Mouse (Mus musculus) stomach, postnatal 0 days (tissue): Measurements from ENCODE around the gene Ssx2ip. TPM values are rescaled to one million over a fixed set of nuclear protein-coding genes. Genes with fewer than 3 reads are reported as not detected.

Experiments
- ATAC-seq: fragments of 200-750 bp; cut with Nextera tagmentation; 2 replicates; pipeline ENCODE4 v1.8.0; 2017; ENCODE audit not compliant: low FRiP score, low TSS enrichment
- DNase-seq: peaks from one replicate; pipeline ENCODE4 v3.0.0-alpha.2; 2016; ENCODE audit warnings: low spot score
- H3K27ac ChIP-seq: fragments of 300-500 bp; sonication (generic); replicated peaks from 2 replicates; pipeline ENCODE4 v1.5.1; 2014; ENCODE audit warnings: mild to moderate bottlenecking, control low read depth
- H3K27me3 ChIP-seq: fragments of 300-500 bp; sonication (generic); 2 replicates; pipeline ENCODE4 v1.6.1; 2014; ENCODE audit warnings: low read length; ENCODE audit not compliant: control insufficient read depth, insufficient read depth
- H3K36me3 ChIP-seq: fragments of 300-500 bp; sonication (generic); 2 replicates; pipeline ENCODE4 v1.6.1; 2014; ENCODE audit warnings: low read length, mixed read lengths; ENCODE audit not compliant: control insufficient read depth, insufficient read depth
- H3K4me1 ChIP-seq: fragments of 300-500 bp; sonication (generic); replicated peaks from 2 replicates; pipeline ENCODE4 v1.6.1; 2014; ENCODE audit warnings: antibody characterized with exemption; ENCODE audit not compliant: control insufficient read depth, insufficient read depth
- H3K4me2 ChIP-seq: fragments of 300-500 bp; sonication (generic); replicated peaks from 2 replicates; pipeline ENCODE4 v1.6.1; 2014; ENCODE audit warnings: low read depth, mild to moderate bottlenecking, control low read depth, moderate library complexity
- H3K4me3 ChIP-seq: fragments of 300-500 bp; sonication (generic); 2 replicates; pipeline ENCODE4 v1.5.1; 2014; ENCODE audit warnings: low read depth, low read length, control low read depth
- H3K9ac ChIP-seq: fragments of 300-500 bp; sonication (generic); 2 replicates; pipeline ENCODE4 v1.6.1; 2014; ENCODE audit warnings: mild to moderate bottlenecking, low read length, control low read depth, mixed read lengths
- H3K9me3 ChIP-seq: fragments of 300-500 bp; sonication (generic); 2 replicates; pipeline ENCODE4 v1.6.1; 2016; ENCODE audit warnings: low read length; ENCODE audit not compliant: control insufficient read depth
- CTCF ChIP-seq: IDR thresholded peaks from 2 replicates; pipeline ENCODE4 v1.5.1; 2016; ENCODE audit warnings: antibody characterized with exemption, low read depth, mild to moderate bottlenecking, moderate library complexity
- EP300 ChIP-seq: optimal IDR thresholded peaks from 2 replicates; pipeline ENCODE3; 2016; ENCODE audit warnings: antibody characterized with exemption
- WGBS: fragments of 180-500 bp; shearing (Covaris S2); extraction: QIAGEN DNeasy Blood & Tissue Kit; methylation state at CpG from one replicate; pipeline ENCODE4 v1.1.7; 2014; 5-methylcytosine and 5-hydroxymethylcytosine counted together
- polyA plus RNA-seq: library from polyadenylated mRNA; unstranded; fragments of >200 nt; fragmentation: Nextera tagmentation; extraction: Ambion mirVana; gene quantifications from 2 replicates; pipeline ENCODE4 v1.2.1, GENCODE M21; 2015

Gene Ssx2ip
- polyA plus RNA-seq, 1 experiment from 2014 or later = 12.9 TPM

DNA sequence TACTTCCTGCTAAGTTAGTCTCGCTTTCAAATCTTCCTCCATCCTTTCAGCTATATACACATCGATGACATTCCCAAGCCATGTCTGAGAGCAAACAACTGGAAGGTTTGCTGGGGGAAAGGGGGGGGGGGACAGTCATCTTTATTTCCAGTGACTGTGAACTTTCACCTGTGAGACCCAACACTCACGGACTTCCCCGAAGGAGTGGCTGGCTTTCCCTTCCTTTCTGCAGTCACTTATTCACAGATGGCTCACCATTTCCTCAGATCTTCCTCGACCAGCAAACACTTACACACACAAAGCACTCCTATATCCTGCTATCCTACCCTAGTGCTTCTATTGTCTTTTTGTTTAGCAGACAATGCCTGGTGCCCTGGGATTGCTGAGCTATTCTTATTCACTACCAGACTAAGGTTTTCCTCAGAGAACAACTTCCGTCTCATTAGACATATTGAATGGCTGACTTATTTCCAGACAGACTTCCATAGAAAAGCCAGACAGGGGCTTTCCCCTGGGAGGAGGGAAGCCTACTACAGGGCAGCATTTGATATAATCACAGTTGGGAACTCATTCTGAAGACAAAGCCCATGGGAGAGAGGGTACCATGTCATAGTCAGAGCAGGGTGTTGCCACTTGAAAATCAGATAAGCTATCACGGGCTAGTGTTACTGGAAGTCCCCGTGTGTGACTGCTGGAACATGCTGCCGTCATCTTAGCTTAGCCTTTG is 24.5 kb upstream of the Ssx2ip start:
- Histone ChIP-seq H3K4me3 (no peak overlapping the region), H3K9me3 (no peaks in the 10 kb centered on the region), H3K36me3 (no peaks in the 10 kb centered on the region), H3K27me3 (no peaks in the 10 kb centered on the region), H3K9ac (no peak overlapping the region), H3K4me2 (no peak overlapping the region), H3K4me1 (no peaks in the 10 kb centered on the region), H3K27ac (no peak overlapping the region)
- WGBS = 43% methylated on average over 9 of the region's 9 CpGs
- DNase-seq = no peak
- TF ChIP-seq EP300 = no peak
- TF ChIP-seq CTCF = no peak
- ATAC-seq = no peak

GRCm38 (mm10) chr3:146380874-146381273 is 23.6 kb upstream of the Ssx2ip start:
- 89% methylated on average over 2 of the region's 2 CpGs for WGBS
- DNase-seq = no peak
- Histone ChIP-seq H3K4me1 (no peaks in the 10 kb centered on the region), H3K4me3 (no peak overlapping the region), H3K4me2 (no peak overlapping the region), H3K27me3 (no peaks in the 10 kb centered on the region), H3K36me3 (no peaks in the 10 kb centered on the region), H3K9me3 (no peaks in the 10 kb centered on the region), H3K27ac (no peak overlapping the region), H3K9ac (no peak overlapping the region)
- ATAC-seq = no peak
- no peak for TF ChIP-seq CTCF
- no peak for TF ChIP-seq EP300

DNA sequence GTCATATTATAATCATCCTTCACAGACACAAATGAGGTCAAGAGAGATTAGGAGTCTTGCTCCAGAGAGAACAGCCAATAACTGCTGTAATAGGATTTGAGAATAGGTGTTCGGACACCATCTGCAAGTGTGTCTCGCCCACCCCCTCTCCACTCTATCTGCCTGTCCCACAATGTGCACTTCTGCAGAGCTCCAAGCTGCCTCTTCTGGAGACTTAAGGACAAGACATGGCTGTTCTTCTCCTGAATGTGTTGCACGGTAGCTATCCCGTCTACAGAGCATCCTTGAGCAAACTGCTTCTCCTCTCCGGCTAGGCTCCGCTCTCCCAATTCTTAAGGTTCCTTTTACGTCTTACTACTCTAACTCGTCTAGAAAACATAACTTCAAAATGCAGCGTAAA is 23.0 kb upstream of the Ssx2ip start:
- H3K27ac ChIP-seq = no peak overlapping the region
- no peak overlapping the region for H3K4me2 ChIP-seq
- H3K9ac ChIP-seq = no peak overlapping the region
- no peaks in the 10 kb centered on the region for H3K9me3 ChIP-seq
- no peaks in the 10 kb centered on the region for H3K36me3 ChIP-seq
- ATAC-seq = no peak
- H3K4me1 ChIP-seq = no peaks in the 10 kb centered on the region
- TF ChIP-seq CTCF = no peak
- TF ChIP-seq EP300 = no peak
- WGBS = 88% methylated on average over 9 of the region's 9 CpGs
- DNase-seq = no peak
- H3K27me3 ChIP-seq = no peaks in the 10 kb centered on the region
- no peak overlapping the region for H3K4me3 ChIP-seq

- no peak for DNase-seq
- H3K9me3 ChIP-seq = no peaks in the 10 kb centered on the region
- 70% methylated on average over 3 of the region's 3 CpGs for WGBS
Observed at GRCm38 (mm10) chr3:146386800-146387199, 17.6 kb upstream of the Ssx2ip start.

GRCm38 (mm10) chr3:146392656-146393321 is 11.7 kb upstream of the Ssx2ip start:
- no peak for ATAC-seq
- TF ChIP-seq CTCF = no peak
- no peak for TF ChIP-seq EP300
- 62% methylated on average over 19 of the region's 19 CpGs for WGBS
- no peak for DNase-seq
- H3K9me3 ChIP-seq = no peaks in the 10 kb centered on the region
- H3K4me1 ChIP-seq = no peaks in the 10 kb centered on the region
- no peak overlapping the region for H3K4me3 ChIP-seq
- no peak overlapping the region for H3K9ac ChIP-seq
- H3K27me3 ChIP-seq = no peaks in the 10 kb centered on the region
- H3K4me2 ChIP-seq = no peak overlapping the region
- H3K36me3 ChIP-seq = no peaks in the 10 kb centered on the region
- no peak overlapping the region for H3K27ac ChIP-seq

More at GRCm38 (mm10) chr3:146386800-146387199, 17.6 kb upstream of the Ssx2ip start:
- Histone ChIP-seq H3K27me3 (no peaks in the 10 kb centered on the region), H3K27ac (no peak overlapping the region), H3K4me1 (no peaks in the 10 kb centered on the region), H3K4me3 (no peak overlapping the region), H3K4me2 (no peak overlapping the region), H3K36me3 (no peaks in the 10 kb centered on the region), H3K9ac (no peak overlapping the region)
- no peak for ATAC-seq
- TF ChIP-seq EP300 = no peak
- no peak for TF ChIP-seq CTCF

DNA sequence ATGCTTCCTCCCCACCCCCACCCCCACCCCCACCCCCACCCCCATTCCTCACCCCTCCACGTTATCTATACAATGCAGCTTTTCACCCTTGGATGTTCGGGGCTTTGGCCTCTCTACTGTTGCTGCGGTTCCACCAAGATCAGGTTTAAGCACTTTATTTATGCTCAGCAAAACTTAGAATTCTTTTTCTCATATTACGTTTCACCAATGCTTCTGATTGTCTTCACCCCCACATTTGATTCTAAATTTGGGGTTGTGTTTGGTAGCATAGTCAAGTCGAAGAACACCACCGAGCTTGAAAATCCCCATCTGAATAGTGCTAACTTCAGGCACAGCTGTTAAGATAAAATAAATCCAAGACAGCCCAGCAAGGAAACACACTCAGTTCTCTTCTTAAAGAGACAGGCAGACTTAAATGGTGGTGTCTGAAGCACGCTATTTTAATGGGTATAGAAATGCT is 10.8 kb upstream of the Ssx2ip start:
- no peak for ATAC-seq

More for the DNA sequence above, 10.8 kb upstream of the Ssx2ip start:
- no peak overlapping the region for H3K4me3 ChIP-seq
- H3K36me3 ChIP-seq = no peaks in the 10 kb centered on the region
- TF ChIP-seq EP300 (no peak), CTCF (no peak)
- H3K27ac ChIP-seq = no peak overlapping the region
- H3K4me2 ChIP-seq = no peak overlapping the region
- WGBS = 18% methylated on average over 7 of the region's 7 CpGs
- H3K4me1 ChIP-seq = no peaks in the 10 kb centered on the region
- no peak overlapping the region for H3K9ac ChIP-seq
- no peak for DNase-seq
- H3K27me3 ChIP-seq = no peaks in the 10 kb centered on the region
- H3K9me3 ChIP-seq = no peaks in the 10 kb centered on the region
